Mouse (Mus musculus): ENCODE results near the gene Ciart.

DNA sequence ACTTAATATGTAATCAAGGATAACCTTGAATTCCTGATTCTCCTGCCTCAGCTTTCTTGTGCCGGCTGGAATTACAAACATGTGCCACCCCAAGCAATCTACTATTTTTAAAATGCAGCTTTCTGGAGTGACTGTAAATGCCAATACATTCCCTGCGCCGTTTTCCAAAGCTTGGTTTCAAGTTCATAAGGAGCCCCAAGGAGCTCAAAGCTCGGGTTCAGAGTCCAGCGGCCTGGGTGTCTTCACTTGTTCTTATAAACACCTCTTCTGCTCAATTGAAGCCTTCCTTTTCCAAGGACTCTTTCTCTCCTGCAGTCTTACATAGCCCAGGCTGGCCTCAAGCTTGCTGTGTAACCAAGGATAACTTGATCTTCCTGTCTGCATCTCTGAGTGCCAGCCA, 16.0 kb downstream of the Ciart start:
- TF ChIP-seq CTCF (IDR thresholded peaks at IDR 0.05; ENCODE audit: insufficient read depth, low read depth, low read length) (no peak), POLR2A (IDR thresholded peaks at IDR 0.05; ENCODE audit: insufficient read depth, low read depth, low read length) (no peak)
